Mouse (Mus musculus) forebrain, embryonic 14.5 days (tissue): ENCODE data around the gene Shld2. TPM values are rescaled to one million over a fixed set of nuclear protein-coding genes. Genes with fewer than 3 reads are reported as not detected.

Source experiments
- ATAC-seq: fragments of 200-750 bp; cut with Nextera tagmentation; 2 replicates; pipeline ENCODE4 v1.8.0; 2017; ENCODE audit warnings: mild to moderate bottlenecking, moderate library complexity
- DNase-seq: peaks from one replicate; pipeline ENCODE4 v3.0.0-alpha.2; 2015; ENCODE audit warnings: low spot score
- H3K27ac ChIP-seq: fragments of 300-500 bp; sonication (generic); 2 replicates; pipeline ENCODE4 v1.5.1; 2014; ENCODE audit warnings: low read depth, mild to moderate bottlenecking, control low read depth, low read length, moderate library complexity
- H3K27me3 ChIP-seq: fragments of 300-500 bp; sonication (generic); replicated peaks from 2 replicates; pipeline ENCODE4 v1.6.1; 2014; ENCODE audit warnings: low read length, control low read depth, mixed read lengths; ENCODE audit not compliant: control insufficient read depth, insufficient read depth
- H3K36me3 ChIP-seq: fragments of 300-500 bp; sonication (generic); 2 replicates; pipeline ENCODE4 v1.6.1; 2014; ENCODE audit warnings: low read length, control low read depth; ENCODE audit not compliant: control insufficient read depth, insufficient read depth
- H3K4me1 ChIP-seq: fragments of 300-500 bp; sonication (generic); 2 replicates; pipeline ENCODE4 v1.6.1; 2014; ENCODE audit warnings: antibody characterized with exemption, low read length, control low read depth; ENCODE audit not compliant: control insufficient read depth, insufficient read depth
- H3K4me2 ChIP-seq: fragments of 300-500 bp; sonication (generic); 2 replicates; pipeline ENCODE4 v1.6.1; 2014; ENCODE audit warnings: mild to moderate bottlenecking, control low read depth, low read length
- H3K4me3 ChIP-seq: fragments of 300-500 bp; sonication (generic); 2 replicates; pipeline ENCODE4 v1.5.1; 2014; ENCODE audit warnings: low read depth, low read length, control low read depth
- H3K9ac ChIP-seq: fragments of 300-500 bp; sonication (generic); 2 replicates; pipeline ENCODE4 v1.6.1; 2014; ENCODE audit warnings: mild to moderate bottlenecking, low read length, control low read depth, moderate library complexity
- H3K9me3 ChIP-seq: fragments of 300-500 bp; sonication (generic); replicated peaks from 2 replicates; pipeline ENCODE4 v1.6.1; 2016; ENCODE audit warnings: low read length, control low read depth, mixed read lengths; ENCODE audit not compliant: control insufficient read depth
- WGBS: fragments of 180-500 bp; shearing (Covaris S2); extraction: QIAGEN DNeasy Blood & Tissue Kit; methylation state at CpG from one replicate; pipeline ENCODE4 v1.1.7; 2014; 5-methylcytosine and 5-hydroxymethylcytosine counted together
- polyA plus RNA-seq: library from polyadenylated mRNA; unstranded; fragments of >200 nt; fragmentation: Nextera tagmentation; extraction: Ambion mirVana; gene quantifications from 2 replicates; pipeline ENCODE4 v1.2.1, GENCODE M21; 2014

Shld2 gene
- polyA plus RNA-seq, 1 experiment from 2014 or later, result 8.6 TPM

DNA sequence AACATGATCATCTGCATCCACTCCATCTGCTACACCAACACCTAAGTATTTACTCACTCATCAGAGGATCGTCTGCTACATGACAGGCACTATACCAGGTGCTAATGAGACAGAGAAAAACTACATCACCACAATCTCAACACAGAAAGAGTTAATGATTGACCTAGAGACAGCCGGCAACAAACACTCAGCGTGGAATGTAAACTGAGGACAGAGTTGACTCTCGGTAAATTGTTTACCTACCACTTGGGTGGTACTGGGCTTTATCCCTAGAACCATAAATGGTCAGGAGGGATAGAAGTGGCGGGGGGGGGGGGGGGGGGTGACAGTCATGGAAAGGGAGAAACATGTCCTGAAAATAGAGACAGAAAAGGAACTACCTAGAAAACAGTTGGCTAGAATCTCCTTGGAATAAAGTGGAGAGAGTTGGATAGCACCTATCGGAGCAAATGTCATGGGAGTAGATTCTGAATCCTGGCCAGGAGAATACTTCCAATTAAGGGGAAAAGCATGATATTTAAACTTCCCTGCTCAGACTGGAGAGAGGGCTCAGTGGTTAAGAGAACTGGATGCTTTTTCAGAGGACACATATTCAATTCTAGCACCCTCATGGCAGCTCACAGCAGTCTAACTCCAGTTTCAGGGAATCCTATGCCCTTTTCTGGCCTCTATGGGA is 57.7 kb downstream of the Shld2 start:
- Histone ChIP-seq H3K9ac (no peak overlapping the region), H3K27ac (no peak overlapping the region), H3K9me3 (no peaks in the 10 kb centered on the region), H3K27me3 (no peaks in the 10 kb centered on the region), H3K36me3 (no peaks in the 10 kb centered on the region), H3K4me2 (no peak overlapping the region), H3K4me1 (no peaks in the 10 kb centered on the region), H3K4me3 (no peak overlapping the region)
- DNase-seq, result no peak
- no peak for ATAC-seq
- WGBS, result 76% methylated on average over 6 of the region's 6 CpGs

DNA sequence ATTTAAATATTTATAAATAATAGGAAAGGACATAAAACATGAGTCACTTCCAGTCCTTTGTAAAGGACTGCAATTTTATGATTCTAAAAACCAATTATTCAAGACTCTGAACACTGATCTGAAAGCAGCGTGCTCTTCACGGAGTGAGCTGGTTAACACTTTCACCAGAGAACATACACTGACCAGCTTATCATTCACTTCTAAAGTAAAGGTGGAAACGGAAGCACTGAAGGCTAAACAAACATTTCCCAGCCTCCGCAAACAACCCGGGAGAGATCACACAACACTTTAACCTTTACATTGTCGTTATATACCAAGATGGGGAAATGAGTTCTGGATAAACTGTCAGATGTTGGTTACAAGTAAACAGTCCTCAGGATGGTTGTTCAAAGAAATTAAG is 69.6 kb downstream of the Shld2 start:
- no peaks in the 10 kb centered on the region for H3K9me3 ChIP-seq
- 94% methylated on average over 6 of the region's 6 CpGs for WGBS
- H3K9ac ChIP-seq, result no peak overlapping the region
- no peaks in the 10 kb centered on the region for H3K36me3 ChIP-seq
- H3K4me3 ChIP-seq, result no peak overlapping the region
- H3K4me2 ChIP-seq, result no peak overlapping the region
- H3K4me1 ChIP-seq, result no peaks in the 10 kb centered on the region
- H3K27ac ChIP-seq, result no peak overlapping the region
- ATAC-seq, result no peak
- no peaks in the 10 kb centered on the region for H3K27me3 ChIP-seq
- no peak for DNase-seq

DNA sequence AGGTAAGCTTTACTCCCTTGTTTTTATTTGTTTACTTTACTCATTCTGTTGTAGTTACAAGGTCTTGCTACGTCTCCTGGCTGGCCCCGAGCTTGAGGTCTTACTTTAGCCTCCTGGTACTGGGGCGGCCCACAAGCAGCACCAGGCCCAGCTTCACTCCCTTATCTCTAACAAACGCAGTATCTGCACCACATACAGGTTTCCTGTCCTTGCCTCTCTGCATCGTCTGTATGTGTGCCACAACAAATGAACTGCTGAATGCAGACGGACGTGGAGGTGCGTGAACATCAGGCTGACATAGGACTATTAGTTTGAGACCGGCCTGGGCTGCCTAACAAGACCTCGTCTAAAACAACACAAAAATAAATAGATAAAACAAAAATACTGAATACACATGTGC is 70.0 kb downstream of the Shld2 start:
- H3K4me2 ChIP-seq, result no peak overlapping the region
- H3K27me3 ChIP-seq, result no peaks in the 10 kb centered on the region
- WGBS, result 92% methylated on average over 10 of the region's 10 CpGs
- ATAC-seq, result no peak
- no peaks in the 10 kb centered on the region for H3K4me1 ChIP-seq
- DNase-seq, result no peak
- no peak overlapping the region for H3K27ac ChIP-seq
- H3K4me3 ChIP-seq, result no peak overlapping the region
- H3K9me3 ChIP-seq, result no peaks in the 10 kb centered on the region
- H3K9ac ChIP-seq, result no peak overlapping the region
- H3K36me3 ChIP-seq, result no peaks in the 10 kb centered on the region

DNA sequence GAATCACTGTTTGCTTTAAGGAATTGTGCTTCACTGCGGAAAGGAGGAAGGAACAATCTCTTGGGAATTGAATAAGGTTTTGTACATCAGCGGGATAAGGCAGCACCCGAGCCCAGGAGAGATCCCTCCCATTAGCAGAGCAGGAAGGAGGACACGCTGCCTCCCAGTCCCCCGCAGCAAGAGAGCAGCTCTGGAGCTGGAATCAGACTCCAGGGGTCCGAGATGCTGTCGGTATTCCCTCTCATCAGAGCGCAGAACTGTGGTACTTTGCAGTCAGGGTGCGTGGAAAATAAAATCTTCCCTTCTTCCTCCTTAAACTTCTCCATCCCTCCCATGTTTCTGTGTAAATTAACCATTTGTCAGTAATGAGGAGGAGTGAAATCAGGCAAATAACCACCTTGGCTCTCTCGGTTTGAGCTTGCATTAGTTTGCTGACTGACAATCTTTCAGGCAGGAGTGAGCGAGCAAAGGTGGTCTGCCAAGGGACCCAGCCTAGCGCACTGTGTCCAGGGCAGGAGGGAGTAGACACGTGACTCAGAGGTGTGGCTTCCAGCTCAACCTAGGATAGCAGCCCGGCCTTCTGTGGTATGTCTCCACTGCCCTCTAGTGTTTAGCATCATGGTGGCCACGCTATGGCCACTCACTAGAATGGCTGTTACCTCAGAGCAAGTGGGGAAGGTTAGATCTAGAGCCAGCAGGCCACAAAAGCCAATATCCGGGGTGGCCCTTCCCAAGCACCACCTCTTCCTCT is 75.5 kb downstream of the Shld2 start:
- Histone ChIP-seq H3K36me3 (no peaks in the 10 kb centered on the region), H3K4me2 (peak overlapping the region; percentile 53), H3K4me3 (peak overlapping the region; percentile 12), H3K4me1 (no peaks in the 10 kb centered on the region), H3K27ac (no peak overlapping the region), H3K27me3 (no peaks in the 10 kb centered on the region), H3K9me3 (no peaks in the 10 kb centered on the region), H3K9ac (peak overlapping the region; percentile 47; the same call in 1 of the 2 replicates)
- ATAC-seq, result peak; percentile 97
- peak; percentile 88 for DNase-seq
- WGBS, result 3% methylated on average over 16 of the region's 16 CpGs

DNA sequence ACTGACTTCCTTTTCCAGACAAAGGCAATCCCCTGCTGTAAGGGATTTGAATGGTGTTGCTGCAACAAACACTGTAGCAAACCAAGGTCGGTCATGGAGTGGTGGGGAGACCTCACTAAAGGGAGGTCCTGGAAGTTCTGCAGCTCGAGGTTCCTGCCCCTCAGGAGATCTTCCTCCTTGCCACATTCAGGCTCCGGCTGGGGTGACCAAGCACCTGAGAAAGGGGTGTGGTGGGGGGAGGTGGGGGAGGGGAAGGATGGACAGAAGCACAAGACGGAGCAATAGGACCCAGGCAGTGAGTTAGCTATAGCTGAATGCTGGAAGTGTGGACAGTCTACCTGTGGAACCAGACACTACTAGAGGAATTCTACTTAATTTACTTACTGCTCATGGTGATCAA is 76.4 kb downstream of the Shld2 start:
- Histone ChIP-seq H3K27me3 (no peaks in the 10 kb centered on the region), H3K4me2 (no peak overlapping the region), H3K9me3 (no peaks in the 10 kb centered on the region), H3K36me3 (no peaks in the 10 kb centered on the region), H3K9ac (no peak overlapping the region), H3K4me3 (no peak overlapping the region), H3K27ac (no peak overlapping the region), H3K4me1 (no peaks in the 10 kb centered on the region)
- DNase-seq (no peak), ATAC-seq (no peak)
- WGBS, result 64% methylated on average over 4 of the region's 4 CpGs

DNA sequence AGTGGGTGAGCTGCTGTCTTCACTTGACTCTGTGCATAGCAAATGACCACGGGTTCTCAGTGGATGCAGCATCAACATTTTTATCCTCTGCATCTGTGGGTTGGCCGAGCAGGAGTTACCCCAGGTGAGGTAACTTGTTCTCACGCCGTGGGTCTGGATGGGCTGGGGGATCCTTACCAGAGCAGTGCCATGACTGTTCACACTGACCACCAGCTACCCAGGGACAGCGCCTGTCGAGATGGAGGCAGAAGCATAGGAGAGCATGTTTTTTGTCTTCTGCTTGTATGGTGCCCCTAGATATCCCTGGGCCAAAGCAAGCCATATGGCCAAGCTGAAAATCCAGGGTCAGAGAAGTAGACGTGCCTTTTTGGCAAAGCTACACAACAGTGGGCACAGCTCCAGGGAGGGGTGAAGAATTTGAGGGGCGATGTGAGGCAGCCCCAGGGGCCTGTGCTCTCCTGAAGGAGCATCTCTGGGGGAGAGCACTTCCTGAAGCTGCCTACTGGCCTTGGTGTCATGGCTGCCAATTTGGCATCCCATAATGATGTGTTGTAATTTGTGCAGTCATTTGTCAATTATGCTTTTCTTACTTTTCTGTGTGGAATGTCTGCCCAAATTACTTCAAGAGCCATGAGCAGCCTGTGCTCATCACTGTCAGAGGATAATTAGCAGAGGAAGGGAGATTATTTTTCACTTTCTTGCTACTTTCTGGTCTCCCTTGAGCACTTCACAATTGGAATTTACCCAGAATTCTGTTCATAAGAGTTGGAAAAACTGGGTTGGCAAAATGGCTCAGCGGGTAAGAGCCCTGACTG is 77.2 kb downstream of the Shld2 start:
- Histone ChIP-seq H3K9me3 (no peaks in the 10 kb centered on the region), H3K27me3 (no peaks in the 10 kb centered on the region), H3K4me2 (no peak overlapping the region), H3K4me1 (no peaks in the 10 kb centered on the region), H3K4me3 (no peak overlapping the region), H3K27ac (no peak overlapping the region), H3K36me3 (no peaks in the 10 kb centered on the region), H3K9ac (no peak overlapping the region)
- 75% methylated on average over 9 of the region's 9 CpGs for WGBS
- peak; percentile 39 for DNase-seq
- ATAC-seq, result no peak

DNA sequence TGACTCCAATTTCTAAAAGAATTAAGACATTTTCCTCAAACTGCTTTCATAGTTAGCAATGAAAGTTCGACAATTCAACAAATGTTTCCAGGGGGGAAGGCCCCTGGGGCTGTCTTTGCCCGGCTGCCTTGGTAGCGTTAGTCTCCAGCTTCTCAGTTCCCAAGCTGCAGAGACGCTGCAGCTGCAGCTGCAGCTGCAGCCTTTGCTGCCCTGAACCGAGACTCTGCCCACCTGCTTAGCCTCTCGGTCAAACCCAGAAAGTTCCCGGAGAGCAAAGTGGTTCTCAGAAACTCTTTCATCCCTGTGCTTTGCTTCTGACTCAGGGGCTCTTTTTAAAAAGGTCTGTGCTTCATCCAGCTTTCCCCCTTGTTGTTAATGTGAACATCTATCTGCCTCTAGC is 78.0 kb downstream of the Shld2 start:
- ATAC-seq, result no peak
- Histone ChIP-seq H3K4me1 (no peaks in the 10 kb centered on the region), H3K9me3 (no peaks in the 10 kb centered on the region), H3K27me3 (no peaks in the 10 kb centered on the region), H3K4me3 (no peak overlapping the region), H3K36me3 (no peaks in the 10 kb centered on the region), H3K4me2 (no peak overlapping the region), H3K9ac (no peak overlapping the region), H3K27ac (no peak overlapping the region)
- WGBS, result 49% methylated on average over 7 of the region's 7 CpGs
- DNase-seq, result no peak

DNA sequence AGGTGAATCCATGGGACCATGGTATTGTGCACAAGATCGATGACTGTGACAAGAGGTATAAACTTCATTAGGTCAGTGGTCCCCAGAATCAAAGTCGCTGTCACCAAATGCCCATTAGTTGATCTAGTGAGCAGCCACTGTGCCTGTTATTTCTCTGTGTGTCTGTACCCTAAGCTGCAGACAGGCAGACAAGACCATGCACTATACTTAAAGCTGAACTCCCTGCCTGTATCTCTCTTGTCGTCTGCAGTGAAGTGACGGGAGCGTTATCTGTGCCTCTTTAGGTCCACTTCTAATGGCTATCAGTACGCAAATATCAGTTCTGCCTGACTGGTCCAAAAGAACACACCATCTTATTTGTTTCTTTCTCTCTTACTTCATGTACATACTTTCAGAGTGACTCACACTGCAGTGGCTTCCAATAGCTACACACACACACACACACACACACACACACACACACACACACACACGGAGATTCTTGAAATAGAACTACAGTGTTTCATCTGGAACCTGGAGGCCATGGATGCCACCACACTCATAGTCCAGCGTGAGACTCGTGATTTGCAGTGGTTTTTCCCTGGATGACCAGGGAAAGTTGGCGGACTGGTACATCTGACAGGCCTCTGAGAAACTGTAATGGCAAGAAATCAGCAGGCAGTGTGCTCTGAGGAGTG is 81.3 kb downstream of the Shld2 start:
- ATAC-seq, result no peak

More for the DNA sequence above, 81.3 kb downstream of the Shld2 start:
- H3K27ac ChIP-seq, result no peak overlapping the region
- no peak for DNase-seq
- no peaks in the 10 kb centered on the region for H3K36me3 ChIP-seq
- 87% methylated on average over 10 of the region's 10 CpGs for WGBS
- no peaks in the 10 kb centered on the region for H3K4me1 ChIP-seq
- no peak overlapping the region for H3K4me2 ChIP-seq
- H3K4me3 ChIP-seq, result no peak overlapping the region
- H3K9me3 ChIP-seq, result no peaks in the 10 kb centered on the region
- no peaks in the 10 kb centered on the region for H3K27me3 ChIP-seq
- H3K9ac ChIP-seq, result no peak overlapping the region
